Mouse (Mus musculus) neural tube, embryonic 10.5 days (tissue): ENCODE measurements around the gene Ech1.

ENCODE experiments used
- DNase-seq: peaks from one replicate; pipeline ENCODE4 v3.0.0-alpha.2; 2017; ENCODE audit warnings: low spot score; ENCODE audit errors: extremely low spot score

Gene Ech1

GRCm38 (mm10) chr7:28824941-28825685 lies at the start of gene Ech1:
Gene Ech1 (plus strand): TSS chr7:28825217.
- peak; percentile 86 for DNase-seq

- DNase-seq, result no peak
Observed at GRCm38 (mm10) chr7:28778825-28779224, 46.2 kb upstream of the Ech1 start.

GRCm38 (mm10) chr7:28780067-28780658 lies 44.9 kb upstream of the Ech1 start:
- peak; percentile 86 for DNase-seq

GRCm38 (mm10) chr7:28780857-28781256 lies 44.2 kb upstream of the Ech1 start:
- DNase-seq, result no peak

- DNase-seq, result no peak
Observed at GRCm38 (mm10) chr7:28781261-28781663, 43.8 kb upstream of the Ech1 start.

- no peak for DNase-seq
Observed at GRCm38 (mm10) chr7:28785161-28785560, 39.9 kb upstream of the Ech1 start.

GRCm38 (mm10) chr7:28787884-28788283 lies 37.1 kb upstream of the Ech1 start:
- DNase-seq, result no peak

GRCm38 (mm10) chr7:28788307-28789195 lies 36.5 kb upstream of the Ech1 start, which contains the start of gene Rinl:
Gene Rinl (plus strand): TSS chr7:28788969.
- DNase-seq, result no peak

- no peak for DNase-seq
Observed at GRCm38 (mm10) chr7:28789235-28789634, 35.8 kb upstream of the Ech1 start.

- DNase-seq, result no peak
Observed at GRCm38 (mm10) chr7:28790066-28790806, 34.8 kb upstream of the Ech1 start.

- no peak for DNase-seq
Observed at GRCm38 (mm10) chr7:28791706-28792105, 33.3 kb upstream of the Ech1 start.

GRCm38 (mm10) chr7:28792391-28793185 lies 32.4 kb upstream of the Ech1 start:
- DNase-seq, result no peak

- DNase-seq, result no peak
Observed at GRCm38 (mm10) chr7:28793834-28794233, 31.2 kb upstream of the Ech1 start.

GRCm38 (mm10) chr7:28794496-28794895 lies 30.5 kb upstream of the Ech1 start:
- DNase-seq, result no peak

GRCm38 (mm10) chr7:28795832-28796231 lies 29.2 kb upstream of the Ech1 start:
- no peak for DNase-seq

GRCm38 (mm10) chr7:28796562-28796975 lies 28.4 kb upstream of the Ech1 start:
- DNase-seq, result peak; percentile 78

- DNase-seq, result no peak
Observed at GRCm38 (mm10) chr7:28799994-28800393, 25.0 kb upstream of the Ech1 start.

GRCm38 (mm10) chr7:28801451-28801850 lies 23.6 kb upstream of the Ech1 start:
- DNase-seq, result no peak

GRCm38 (mm10) chr7:28801901-28802670 lies 22.9 kb upstream of the Ech1 start:
- no peak for DNase-seq
